Mouse (Mus musculus) embryonic facial prominence, embryonic 10.5 days (tissue): Measurements from ENCODE around the gene Bdh1. TPM values are rescaled to one million over a fixed set of nuclear protein-coding genes. Genes with fewer than 3 reads are reported as not detected.
"Not testable (repeated sequence)": the region's sequence is repeated elsewhere in the genome, so short reads cannot be mapped to it uniquely, and the experiment has no call there.

Experiments
- DNase-seq: peaks from one replicate; pipeline ENCODE4 v3.0.0-alpha.2; 2017; ENCODE audit warnings: low spot score
- H3K27ac ChIP-seq: fragments of 300-500 bp; sonication (generic); replicated peaks from 2 replicates; pipeline ENCODE4 v1.5.1; 2016; ENCODE audit warnings: mild to moderate bottlenecking
- H3K27me3 ChIP-seq: fragments of 300-500 bp; sonication (generic); replicated peaks from 2 replicates; pipeline ENCODE4 v1.6.1; 2016; ENCODE audit warnings: low read depth, mild to moderate bottlenecking; ENCODE audit not compliant: poor library complexity, severe bottlenecking
- H3K36me3 ChIP-seq: fragments of 300-500 bp; sonication (generic); replicated peaks from 2 replicates; pipeline ENCODE4 v1.6.1; 2016; ENCODE audit warnings: mild to moderate bottlenecking, moderate library complexity
- H3K4me1 ChIP-seq: fragments of 300-500 bp; sonication (generic); 2 replicates; pipeline ENCODE4 v1.6.1; 2016
- H3K4me3 ChIP-seq: fragments of 300-500 bp; sonication (generic); 2 replicates; pipeline ENCODE4 v1.5.1; 2016; ENCODE audit warnings: mild to moderate bottlenecking, moderate library complexity
- H3K9me3 ChIP-seq: fragments of 300-500 bp; sonication (generic); 2 replicates; pipeline ENCODE4 v1.6.1; 2016; ENCODE audit warnings: mild to moderate bottlenecking
- WGBS: fragments of 180-500 bp; shearing (Covaris S2); methylation state at CpG from one replicate; pipeline ENCODE4 v1.1.7; 2016; 5-methylcytosine and 5-hydroxymethylcytosine counted together
- polyA plus RNA-seq: library from polyadenylated mRNA; unstranded; fragments of >200 nt; fragmentation: Nextera tagmentation; extraction: Ambion mirVana; gene quantifications from 2 replicates; pipeline ENCODE4 v1.2.1, GENCODE M21; 2016

Gene Bdh1
- polyA plus RNA-seq, 1 experiment from 2014 or later: 13.4 TPM

- Histone ChIP-seq H3K27ac (no peak overlapping the region), H3K27me3 (peaks cover 8% of the 10 kb centered on the region), H3K4me1 (peaks cover 53% of the 10 kb centered on the region), H3K4me3 (no peak overlapping the region), H3K36me3 (peaks cover 7% of the 10 kb centered on the region; the same call in 1 of the 2 replicates), H3K9me3 (no peaks in the 10 kb centered on the region)
- no peak for DNase-seq
- 71% methylated on average over 21 of the region's 21 CpGs for WGBS
Observed at GRCm38 (mm10) chr16:31455276-31456045, 33.4 kb downstream of the Bdh1 start.

- Histone ChIP-seq H3K9me3 (no peaks in the 10 kb centered on the region), H3K27me3 (peaks cover 36% of the 10 kb centered on the region), H3K36me3 (peaks cover 7% of the 10 kb centered on the region; the same call in 1 of the 2 replicates), H3K4me1 (peaks cover 56% of the 10 kb centered on the region), H3K27ac (peak overlapping the region; percentile 94), H3K4me3 (peak overlapping the region; percentile 55)
- DNase-seq: peak; percentile 92
- 5% methylated on average over 17 of the region's 17 CpGs for WGBS
Observed at GRCm38 (mm10) chr16:31458229-31458918, 36.3 kb downstream of the Bdh1 start.

- H3K9me3 ChIP-seq: no peaks in the 10 kb centered on the region
- H3K36me3 ChIP-seq: peaks cover 7% of the 10 kb centered on the region; the same call in 1 of the 2 replicates
- DNase-seq: peak; percentile 58
- H3K4me1 ChIP-seq: peaks cover 47% of the 10 kb centered on the region
- no peak overlapping the region for H3K4me3 ChIP-seq
- H3K27ac ChIP-seq: no peak overlapping the region
- H3K27me3 ChIP-seq: peaks cover 36% of the 10 kb centered on the region
- WGBS: 28% methylated on average over 10 of the region's 10 CpGs
Observed at GRCm38 (mm10) chr16:31459968-31460461, 37.9 kb downstream of the Bdh1 start.

DNA sequence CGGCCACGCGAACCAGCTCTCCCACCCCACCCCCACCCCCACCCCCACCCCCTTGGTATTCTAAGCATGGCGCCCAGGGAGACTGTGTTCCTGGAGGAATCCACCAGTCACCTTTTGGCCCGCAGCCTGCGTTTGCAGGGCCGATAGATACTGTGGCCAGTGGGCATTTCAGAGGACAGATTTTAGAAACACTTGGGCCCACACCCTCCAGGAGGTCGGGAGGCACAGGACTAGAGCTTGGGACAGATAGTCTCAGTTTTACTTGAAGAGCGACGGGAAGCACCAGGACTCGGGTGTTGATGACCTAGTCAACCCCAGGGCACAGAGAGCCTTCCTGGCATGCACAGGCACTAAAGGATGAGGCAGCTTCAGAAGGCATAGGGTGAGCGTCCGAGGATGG lies 38.4 kb downstream of the Bdh1 start:
- Histone ChIP-seq H3K4me1 (peaks cover 47% of the 10 kb centered on the region), H3K27me3 (peaks cover 36% of the 10 kb centered on the region), H3K4me3 (no peak overlapping the region), H3K27ac (peak overlapping the region; percentile 32; the same call in 1 of the 2 replicates), H3K9me3 (no peaks in the 10 kb centered on the region), H3K36me3 (peaks cover 7% of the 10 kb centered on the region; the same call in 1 of the 2 replicates)
- WGBS: 50% methylated on average over 13 of the region's 13 CpGs
- no peak for DNase-seq

GRCm38 (mm10) chr16:31461046-31461445 lies 39.0 kb downstream of the Bdh1 start:
- Histone ChIP-seq H3K36me3 (peaks cover 7% of the 10 kb centered on the region; the same call in 1 of the 2 replicates), H3K27ac (peak overlapping the region; percentile 32; the same call in 1 of the 2 replicates), H3K4me1 (peaks cover 48% of the 10 kb centered on the region), H3K27me3 (peaks cover 36% of the 10 kb centered on the region), H3K4me3 (no peak overlapping the region), H3K9me3 (no peaks in the 10 kb centered on the region)
- no peak for DNase-seq
- WGBS: 85% methylated on average over 5 of the region's 5 CpGs

DNA sequence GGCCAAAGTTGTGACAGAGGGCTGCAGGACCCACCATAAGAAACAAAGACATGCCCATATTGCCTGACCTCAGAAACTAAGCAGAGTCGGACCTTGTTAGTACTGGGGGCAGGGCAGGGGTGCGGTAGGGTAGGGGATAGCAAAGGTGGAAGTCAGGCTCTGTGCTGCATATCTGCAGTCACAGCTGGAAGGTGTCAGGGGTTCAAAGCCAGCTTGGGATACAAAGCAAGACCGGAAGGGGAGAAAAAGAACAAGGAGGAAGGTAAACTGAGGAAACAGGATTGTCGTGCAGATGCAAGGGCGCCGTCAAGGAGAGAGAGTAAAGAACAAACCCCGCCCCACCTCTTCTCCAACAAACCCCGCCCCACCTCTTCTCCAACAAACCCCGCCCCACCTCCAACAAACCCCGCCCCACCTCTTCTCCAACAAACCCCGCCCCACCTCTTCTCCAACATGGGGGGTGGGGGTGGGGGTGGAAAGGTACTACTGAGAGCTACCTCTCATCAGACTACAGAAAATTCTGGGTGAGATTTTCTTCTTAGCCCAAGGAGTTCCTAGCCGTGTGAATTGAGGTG lies 40.1 kb downstream of the Bdh1 start:
- no peaks in the 10 kb centered on the region for H3K9me3 ChIP-seq
- no peak for DNase-seq
- 24% methylated on average over 12 of the region's 12 CpGs for WGBS
- no peak overlapping the region for H3K4me3 ChIP-seq
- H3K27ac ChIP-seq: no peak overlapping the region
- peaks cover 48% of the 10 kb centered on the region for H3K4me1 ChIP-seq
- peaks cover 36% of the 10 kb centered on the region for H3K27me3 ChIP-seq
- no peaks in the 10 kb centered on the region for H3K36me3 ChIP-seq

DNA sequence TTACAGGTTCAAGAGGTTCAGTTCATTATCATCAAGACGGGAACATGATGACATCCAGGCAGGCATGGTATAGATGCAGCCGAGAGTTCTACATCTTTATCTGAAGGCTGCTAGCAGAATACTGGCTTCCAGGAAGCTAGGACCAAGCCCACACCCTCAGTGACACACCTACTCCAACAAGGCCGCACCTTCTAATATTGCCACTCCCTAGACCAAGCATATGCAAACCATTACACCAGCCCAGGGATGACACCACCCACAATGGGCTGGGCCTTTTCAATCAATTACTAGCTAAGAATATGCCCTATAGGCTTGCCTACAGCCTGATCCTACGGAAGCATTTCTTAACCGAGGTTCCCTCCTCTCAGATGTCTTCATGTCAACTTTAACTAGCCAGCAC lies 42.9 kb downstream of the Bdh1 start:
- Histone ChIP-seq H3K27me3 (peaks cover 33% of the 10 kb centered on the region), H3K36me3 (no peaks in the 10 kb centered on the region), H3K4me1 (peaks cover 33% of the 10 kb centered on the region), H3K27ac (no peak overlapping the region), H3K4me3 (no peak overlapping the region), H3K9me3 (no peaks in the 10 kb centered on the region)
- WGBS: 91% methylated on average over 5 of the region's 5 CpGs
- no peak for DNase-seq

DNA sequence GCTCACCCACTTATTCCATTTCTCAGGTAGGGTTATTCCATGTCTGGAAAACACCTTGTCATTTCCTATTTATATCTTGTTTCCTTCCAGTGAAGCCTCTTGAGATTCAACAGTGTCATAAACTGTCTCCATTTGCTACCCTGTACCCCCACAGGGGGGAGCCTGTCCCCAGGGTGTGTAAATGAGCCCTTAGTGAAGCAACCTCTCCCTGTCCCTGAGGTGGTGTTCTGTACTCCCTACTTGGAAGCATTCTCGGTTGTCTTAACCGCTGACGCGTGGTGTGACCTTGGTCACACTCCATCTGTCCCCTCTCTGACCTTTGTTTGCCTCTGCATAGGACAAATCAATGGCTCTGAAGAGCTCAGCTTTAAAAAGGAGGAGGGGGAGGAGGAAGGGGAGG lies 43.5 kb downstream of the Bdh1 start:
- 40% methylated on average over 4 of the region's 4 CpGs for WGBS

GRCm38 (mm10) chr16:31466106-31466505 lies 44.0 kb downstream of the Bdh1 start:
- no peak overlapping the region for H3K4me3 ChIP-seq
- no peaks in the 10 kb centered on the region for H3K9me3 ChIP-seq
- no peak overlapping the region for H3K27ac ChIP-seq
- H3K36me3 ChIP-seq: no peaks in the 10 kb centered on the region
- 84% methylated on average over 5 of the region's 5 CpGs for WGBS
- H3K27me3 ChIP-seq: peaks cover 21% of the 10 kb centered on the region
- no peak for DNase-seq
- peaks cover 22% of the 10 kb centered on the region; the same call in 1 of the 2 replicates for H3K4me1 ChIP-seq

More for the DNA sequence above, 43.5 kb downstream of the Bdh1 start:
- Histone ChIP-seq H3K27me3 (peaks cover 26% of the 10 kb centered on the region), H3K9me3 (no peaks in the 10 kb centered on the region), H3K4me3 (no peak overlapping the region), H3K36me3 (no peaks in the 10 kb centered on the region), H3K4me1 (peaks cover 27% of the 10 kb centered on the region), H3K27ac (no peak overlapping the region)
- DNase-seq: peak; percentile 38

GRCm38 (mm10) chr16:31470819-31471218 lies 48.7 kb downstream of the Bdh1 start:
- not testable (repeated sequence) for H3K27me3 ChIP-seq, DNase-seq, H3K36me3 ChIP-seq, H3K4me3 ChIP-seq, H3K9me3 ChIP-seq
- H3K4me1 ChIP-seq: peaks cover 17% of the 10 kb centered on the region
- WGBS: 92% methylated on average over 4 of the region's 4 CpGs
- H3K27ac ChIP-seq: 0 out of 2 replicates have a peak overlapping the region, but pooled peaks have one; percentile 35

DNA sequence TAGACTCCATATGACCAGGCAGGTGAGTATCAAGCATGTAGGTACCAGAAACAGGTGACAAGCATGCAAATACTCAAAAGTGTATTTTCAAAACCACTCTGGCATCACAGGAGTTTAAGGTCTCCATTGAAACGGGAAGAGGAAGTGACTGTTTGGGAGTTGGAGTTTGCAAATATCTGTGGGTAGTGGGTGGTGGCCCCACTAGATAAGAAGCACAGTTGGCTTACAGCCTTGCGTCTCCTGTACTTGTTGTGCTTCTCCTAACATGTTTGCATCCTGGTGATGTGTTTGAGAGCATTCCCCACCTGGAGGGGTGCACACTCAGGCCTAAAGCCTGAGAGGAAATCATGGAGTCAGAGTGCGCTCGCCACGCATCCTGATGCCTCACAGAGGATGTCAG lies 49.9 kb downstream of the Bdh1 start:
- Histone ChIP-seq H3K36me3 (no peaks in the 10 kb centered on the region), H3K27ac (no peak overlapping the region), H3K27me3 (no peaks in the 10 kb centered on the region), H3K9me3 (no peaks in the 10 kb centered on the region), H3K4me1 (peaks cover 24% of the 10 kb centered on the region), H3K4me3 (no peak overlapping the region)
- WGBS: 87% methylated on average over 5 of the region's 5 CpGs
- no peak for DNase-seq

DNA sequence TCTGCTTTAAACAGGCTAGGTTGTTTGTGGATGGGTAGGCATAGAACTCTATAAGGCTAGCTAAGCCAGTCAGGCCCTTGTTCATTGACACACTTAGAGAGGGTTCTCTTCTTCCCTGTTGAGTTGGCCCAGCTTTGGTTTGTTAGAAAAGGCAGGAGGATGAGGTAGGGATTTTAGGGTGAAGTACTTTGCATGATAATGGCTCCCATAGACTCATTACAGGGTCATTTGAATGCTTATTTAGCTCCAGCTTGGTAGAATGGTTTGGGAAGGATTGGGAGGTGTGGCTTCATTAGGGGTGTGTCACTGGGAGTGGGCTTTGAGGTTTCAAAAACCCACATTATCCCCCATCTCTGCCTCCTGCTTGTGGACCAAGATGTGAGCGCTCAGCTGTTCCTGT lies 51.1 kb downstream of the Bdh1 start:
- Histone ChIP-seq H3K27me3 (no peaks in the 10 kb centered on the region), H3K36me3 (no peaks in the 10 kb centered on the region), H3K9me3 (no peaks in the 10 kb centered on the region), H3K27ac (no peak overlapping the region), H3K4me1 (peaks cover 26% of the 10 kb centered on the region), H3K4me3 (no peak overlapping the region)
- no peak for DNase-seq
- 100% methylated on average over 1 of the region's 1 CpGs for WGBS
